Mouse (Mus musculus) ES-CJ7 (cell line): Measurements from ENCODE around the gene Usp15.

Experiments
- DNase-seq: peaks from one replicate; pipeline ENCODE4 v3.0.0; 2011; ENCODE audit warnings: low read depth, low spot score

Gene Usp15

GRCm38 (mm10) chr10:123108527-123108926, 88.3 kb downstream of the Usp15 start:
- DNase-seq: no peak

- DNase-seq: no peak
Measured at GRCm38 (mm10) chr10:123108121-123108520, 88.7 kb downstream of the Usp15 start.

GRCm38 (mm10) chr10:123101303-123101702, 95.5 kb downstream of the Usp15 start:
- DNase-seq: no peak

- DNase-seq: no peak
Measured at GRCm38 (mm10) chr10:123100584-123100983, 96.2 kb downstream of the Usp15 start.

- DNase-seq: no peak
Measured at GRCm38 (mm10) chr10:123094504-123094903, 102.3 kb downstream of the Usp15 start.

GRCm38 (mm10) chr10:123092577-123092976, 104.2 kb downstream of the Usp15 start:
- DNase-seq: no peak

GRCm38 (mm10) chr10:123091737-123092136, 105.1 kb downstream of the Usp15 start:
- DNase-seq: peak; percentile 75

GRCm38 (mm10) chr10:123089425-123089930, 107.3 kb downstream of the Usp15 start:
- peak; percentile 42 for DNase-seq

GRCm38 (mm10) chr10:123086847-123087246, 109.9 kb downstream of the Usp15 start:
- DNase-seq: no peak

GRCm38 (mm10) chr10:123084900-123085641, 111.7 kb downstream of the Usp15 start:
- DNase-seq: no peak

GRCm38 (mm10) chr10:123084307-123084706, 112.5 kb downstream of the Usp15 start:
- DNase-seq: no peak

- DNase-seq: peak; percentile 92
Measured at GRCm38 (mm10) chr10:123076245-123077023, 120.4 kb downstream of the Usp15 start, which contains the start of gene Mon2. TSS of gene Mon2 (minus strand) at chr10:123076505.

- DNase-seq: peak; percentile 34
Measured at GRCm38 (mm10) chr10:123075751-123076242, 121.0 kb downstream of the Usp15 start.

GRCm38 (mm10) chr10:123071997-123072396, 124.8 kb downstream of the Usp15 start:
- DNase-seq: no peak

- no peak for DNase-seq
Measured at GRCm38 (mm10) chr10:123063021-123063420, 133.8 kb downstream of the Usp15 start.

- no peak for DNase-seq
Measured at GRCm38 (mm10) chr10:123060831-123061230, 136.0 kb downstream of the Usp15 start.

- DNase-seq: peak; percentile 21
Measured at GRCm38 (mm10) chr10:123057082-123057481, 139.7 kb downstream of the Usp15 start.

GRCm38 (mm10) chr10:123056463-123056862, 140.3 kb downstream of the Usp15 start:
- DNase-seq: no peak

GRCm38 (mm10) chr10:123055205-123056000, 141.4 kb downstream of the Usp15 start:
- no peak for DNase-seq
